Mouse (Mus musculus): ENCODE results near the gene Spg7. TPM values are rescaled to one million over a fixed set of nuclear protein-coding genes. Genes with fewer than 3 reads are reported as not detected.
A peak's percentile ranks its signal among the peaks of the same experiment; 100 is the strongest.
"Not testable (repeated sequence)": the region's sequence is repeated elsewhere in the genome, so short reads cannot be mapped to it uniquely, and the experiment has no call there.

Spg7 gene
- polyA plus RNA-seq, 1 experiment: 113 TPM

- no peak for DNase-seq (ENCODE audit: low read depth)
Measured at GRCm38 (mm10) chr8:123041008-123041773, 21.6 kb upstream of the Spg7 start.

DNA sequence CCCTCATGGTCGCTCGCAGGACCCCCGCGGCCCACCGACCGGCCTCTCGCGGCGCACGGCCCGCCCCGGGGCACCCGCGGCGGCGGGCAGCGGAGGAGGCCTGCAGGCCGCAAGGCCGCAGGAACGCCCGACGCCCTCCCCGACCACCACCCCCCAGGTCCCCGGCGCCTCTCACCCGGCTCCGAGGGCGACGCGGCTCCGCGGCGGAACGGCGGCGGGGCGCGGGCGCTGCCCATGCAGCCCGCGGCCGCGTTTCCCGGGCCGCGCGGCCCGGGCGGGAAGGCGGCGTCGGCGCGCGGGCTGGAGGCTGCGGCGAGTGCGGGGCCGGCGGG, 21.0 kb upstream of the Spg7 start:
- no peak for DNase-seq (ENCODE audit: low read depth)

DNA sequence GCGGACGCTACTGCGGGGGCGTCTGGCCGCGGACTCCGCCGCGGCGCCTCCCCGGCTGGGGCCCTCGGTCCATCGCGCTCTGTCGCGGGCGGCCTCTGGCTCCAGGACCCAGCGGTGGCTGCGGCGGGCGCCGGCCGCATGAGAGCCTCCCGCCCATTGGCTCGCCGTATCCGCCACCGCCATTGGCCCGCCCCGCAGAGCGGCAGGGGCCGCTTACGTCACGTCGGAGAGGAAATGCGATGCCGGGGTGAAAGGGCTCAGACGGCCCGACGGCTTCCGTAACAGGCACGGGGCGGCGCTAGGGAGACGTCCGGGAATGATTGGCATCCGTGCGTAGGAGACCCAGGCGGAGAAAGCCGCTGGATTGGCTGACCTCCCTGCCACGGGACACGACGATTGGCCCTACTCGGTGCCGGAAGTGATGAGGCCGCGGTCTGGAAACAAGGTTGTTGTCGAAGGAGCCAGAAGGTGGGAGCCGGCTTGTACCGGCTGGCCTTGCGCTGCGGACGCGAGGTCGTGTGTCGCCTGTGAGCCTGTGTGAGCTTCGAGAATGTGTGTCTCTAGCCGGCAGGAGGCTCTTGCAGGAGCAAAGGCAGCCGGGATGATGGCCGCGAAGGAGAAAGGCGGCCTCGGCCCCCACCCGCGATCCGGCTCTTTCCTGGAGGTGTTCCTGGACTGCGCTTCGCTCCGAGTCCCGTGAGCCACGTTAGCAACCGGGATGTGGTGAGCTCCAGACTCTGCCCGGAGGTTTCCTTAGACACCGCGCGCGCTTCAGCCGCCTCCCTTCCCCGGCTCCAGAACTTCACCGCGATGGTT, 20.4 kb upstream of the Spg7 start, which contains the start of gene Ankrd11:
Gene Ankrd11 (minus strand): TSS at position 120 of the 816 bp plus-strand sequence.
- peak; percentile 83 for DNase-seq (ENCODE audit: low read depth)

DNA sequence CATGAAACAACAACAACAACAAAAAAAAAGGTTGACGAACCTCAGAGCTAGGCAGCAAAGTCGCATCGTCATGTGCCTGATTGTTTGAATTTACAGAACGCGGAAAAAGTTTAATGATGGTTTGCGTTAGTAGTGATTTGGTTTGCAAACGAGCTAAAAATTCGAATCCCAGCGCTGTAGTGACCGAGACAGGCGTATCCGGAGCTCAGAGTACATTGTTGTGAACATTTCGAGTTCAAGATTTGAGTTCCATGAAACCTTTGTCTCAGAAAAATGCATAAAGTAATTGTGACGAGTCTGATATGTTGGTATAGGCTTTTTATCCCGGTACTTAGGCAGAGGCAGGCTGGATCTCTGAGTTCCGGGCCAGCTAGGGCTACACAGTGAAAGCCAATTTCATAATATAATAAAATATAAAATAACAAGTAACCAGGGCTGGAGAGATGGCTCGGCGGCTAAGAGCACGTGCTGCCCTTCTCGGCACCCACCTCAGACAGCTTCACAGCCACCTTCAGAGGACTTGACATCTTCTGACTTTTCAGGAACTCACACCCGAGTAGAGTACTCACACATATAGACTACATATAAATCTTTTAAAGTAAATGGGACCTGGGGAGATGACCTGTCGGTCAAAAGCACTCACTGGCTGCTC, 19.6 kb upstream of the Spg7 start:
- DNase-seq (ENCODE audit: low read depth): no peak

- DNase-seq (ENCODE audit: low read depth): no peak
Measured at GRCm38 (mm10) chr8:123043941-123044340, 18.8 kb upstream of the Spg7 start.

DNA sequence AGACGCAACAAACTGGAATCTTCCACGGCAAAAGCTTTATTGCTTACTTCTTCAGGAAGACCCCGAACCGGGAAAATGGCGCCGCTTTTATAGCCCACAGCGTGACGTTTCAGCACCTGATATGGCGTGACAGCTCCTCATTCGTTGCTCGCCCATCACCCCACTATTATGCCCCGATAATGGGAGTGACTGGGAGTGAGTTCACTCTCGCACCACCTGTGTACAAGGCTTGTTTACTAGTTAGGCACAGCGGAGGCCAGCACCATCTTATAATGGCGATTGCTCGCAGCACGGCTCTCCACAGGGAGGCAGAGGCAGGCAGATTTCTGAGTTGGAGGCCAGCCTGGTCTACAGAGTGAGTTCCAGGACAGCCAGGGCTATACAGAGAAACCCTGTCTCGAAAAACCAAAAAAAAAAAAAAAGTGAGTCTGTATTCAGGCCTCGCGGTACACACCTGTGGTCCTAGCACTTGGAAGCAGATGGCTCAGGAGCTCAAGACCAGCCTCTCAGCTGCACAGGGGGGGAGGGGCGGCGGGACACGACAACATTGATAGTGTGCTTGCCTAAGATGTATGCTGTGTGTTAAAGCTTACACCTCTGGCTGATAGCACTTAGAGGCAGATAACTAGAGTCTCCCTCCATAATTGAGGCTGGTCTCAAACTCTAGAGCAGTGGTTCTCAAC, 17.9 kb upstream of the Spg7 start:
- DNase-seq (ENCODE audit: low read depth): not testable (repeated sequence)

DNA sequence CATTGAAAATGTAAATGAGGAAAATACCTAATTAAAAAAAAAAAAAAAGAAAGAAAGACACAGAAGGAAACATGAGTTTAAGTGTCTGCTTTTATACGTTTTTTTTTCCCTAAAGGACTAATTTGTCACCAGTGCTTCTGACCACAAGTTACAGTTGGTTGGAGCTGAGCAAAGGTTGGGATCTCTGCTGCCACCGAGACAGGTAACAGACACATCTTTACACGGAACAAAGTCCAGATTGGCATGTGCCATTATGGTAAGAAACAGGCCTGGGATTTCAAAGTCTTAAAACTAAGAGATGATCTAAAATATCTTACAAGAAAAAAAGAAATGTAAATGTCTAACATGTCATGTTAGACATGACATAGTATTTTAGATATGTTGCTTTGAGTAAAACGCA, 16.0 kb upstream of the Spg7 start:
- DNase-seq (ENCODE audit: low read depth): no peak

DNA sequence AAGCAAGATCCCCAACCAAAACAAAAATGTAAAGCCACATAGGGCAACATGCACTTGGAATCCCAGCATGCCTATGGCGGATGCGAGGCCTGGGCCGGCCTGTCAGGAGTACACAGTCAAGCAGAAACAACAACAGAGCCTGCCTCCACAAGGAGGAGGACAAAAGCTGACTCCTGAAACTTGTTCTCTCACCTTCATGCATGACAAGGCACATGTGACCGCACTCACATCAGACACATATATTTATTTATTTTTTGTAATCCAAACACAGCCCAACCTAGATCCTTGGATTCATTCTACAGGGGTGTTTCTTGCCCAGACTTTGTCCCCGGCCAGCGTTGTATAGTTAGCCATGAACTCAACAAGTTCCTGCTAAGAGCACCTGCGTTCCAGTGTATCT, 14.9 kb upstream of the Spg7 start:
- DNase-seq (ENCODE audit: low read depth): no peak

DNA sequence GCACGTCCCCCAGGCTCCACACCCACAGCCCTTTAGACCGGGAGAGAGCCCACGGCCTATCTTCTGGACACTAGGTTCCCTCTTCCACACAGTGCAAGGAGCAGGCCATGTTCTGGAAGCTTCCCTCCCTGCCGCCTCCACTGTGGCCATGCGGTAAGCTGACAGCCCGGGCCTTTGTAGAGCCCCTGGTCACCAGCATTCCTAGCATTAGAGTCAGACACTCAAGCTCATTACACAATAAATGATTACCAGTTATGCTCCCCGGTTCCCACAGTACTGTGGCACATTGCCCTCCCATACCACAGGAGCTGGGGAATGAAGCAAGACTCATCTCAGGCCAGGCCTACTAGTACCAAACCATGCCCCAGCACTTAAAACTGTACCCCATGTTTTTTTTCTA, 14.3 kb upstream of the Spg7 start:
- no peak for DNase-seq (ENCODE audit: low read depth)

DNA sequence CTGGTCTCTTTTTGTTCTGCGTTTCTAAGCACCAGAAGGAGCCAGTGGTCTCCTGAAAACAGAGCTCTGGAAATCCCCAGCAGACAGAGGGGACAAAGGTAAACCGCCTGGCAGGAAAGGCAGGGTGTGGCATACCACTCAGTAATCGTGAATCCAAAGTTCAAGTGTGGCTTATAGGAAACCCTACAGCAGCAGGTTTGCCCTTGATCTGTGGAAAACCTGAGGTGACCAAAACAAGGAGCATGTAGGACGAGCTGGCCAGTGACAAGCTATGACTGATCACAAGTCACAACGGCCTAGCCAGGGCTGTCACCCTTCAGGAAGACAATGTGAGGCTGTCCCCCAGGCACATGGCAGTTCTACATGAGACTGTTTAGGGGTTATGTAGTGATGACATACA, 11.3 kb upstream of the Spg7 start:
- DNase-seq (ENCODE audit: low read depth): no peak

- DNase-seq (ENCODE audit: low read depth): no peak
Measured at GRCm38 (mm10) chr8:123064072-123064471, 1.3 kb downstream of the Spg7 start.

DNA sequence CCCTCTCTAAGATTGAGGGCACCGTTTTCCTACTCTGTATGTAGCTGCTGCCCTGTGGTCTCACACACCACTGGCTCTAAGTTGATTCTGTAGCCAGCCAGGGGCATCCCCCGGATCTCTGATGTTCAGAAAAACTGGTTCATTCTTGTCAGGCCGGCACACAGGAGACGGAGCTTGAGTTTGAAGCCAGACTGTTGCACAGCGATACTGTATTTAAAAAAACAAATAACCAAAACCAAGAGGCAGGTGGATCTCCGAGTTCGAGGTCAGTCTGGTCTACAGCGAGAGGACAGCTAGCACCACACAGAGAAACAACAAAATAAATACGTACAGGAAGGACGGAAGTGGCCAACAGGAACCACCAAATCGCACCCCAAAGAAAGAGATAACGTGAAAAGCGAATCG, 2.1 kb downstream of the Spg7 start:
- no peak for DNase-seq (ENCODE audit: low read depth)

DNA sequence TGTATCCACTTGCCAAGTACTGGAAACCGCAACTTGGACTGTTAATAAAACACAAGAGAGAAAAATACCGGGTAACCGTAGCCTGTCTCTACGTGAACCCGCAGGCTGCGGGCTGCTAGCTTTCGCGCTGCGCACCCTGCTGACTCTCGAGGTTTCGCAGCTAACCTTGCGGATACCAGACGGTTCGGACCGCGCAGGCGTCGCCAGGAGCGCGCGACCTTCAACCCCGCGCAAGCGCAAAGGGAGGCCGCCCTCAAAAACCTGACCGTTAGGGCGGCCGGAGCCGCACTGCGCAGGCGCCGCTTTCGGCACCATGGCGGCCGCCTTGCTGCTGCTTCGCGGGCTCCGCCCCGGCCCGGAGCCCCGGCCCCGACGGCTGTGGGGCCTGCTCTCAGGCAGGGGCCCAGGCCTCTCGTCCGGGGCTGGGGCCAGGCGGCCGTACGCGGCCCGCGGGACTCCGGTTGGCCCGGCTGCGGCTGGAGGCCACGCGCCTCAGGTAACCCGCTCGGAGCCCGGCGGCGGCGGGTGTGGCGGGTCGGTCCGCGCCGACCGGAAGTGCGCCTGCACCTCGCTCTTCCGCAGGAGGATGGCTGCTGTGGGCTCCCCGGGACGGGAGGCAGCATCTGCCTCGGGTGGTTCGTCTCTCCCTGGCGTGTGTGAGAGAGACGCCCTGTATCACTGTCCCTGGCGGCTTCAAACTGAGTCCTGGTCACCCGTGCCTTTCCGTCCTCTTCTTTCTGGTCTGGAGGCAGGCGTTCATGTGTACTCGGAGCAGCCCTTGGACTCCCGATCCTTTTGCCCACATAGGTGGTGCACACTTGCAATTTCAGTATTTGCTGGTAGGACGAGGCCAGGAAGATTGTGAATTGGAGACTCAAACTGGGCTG, 2.7 kb downstream of the Spg7 start:
- no peak for DNase-seq (ENCODE audit: low read depth)

- DNase-seq (ENCODE audit: low read depth): no peak
Measured at GRCm38 (mm10) chr8:123066101-123066683, 3.5 kb downstream of the Spg7 start.

- no peak for DNase-seq (ENCODE audit: low read depth)
Measured at GRCm38 (mm10) chr8:123071176-123071575, 8.4 kb downstream of the Spg7 start.

DNA sequence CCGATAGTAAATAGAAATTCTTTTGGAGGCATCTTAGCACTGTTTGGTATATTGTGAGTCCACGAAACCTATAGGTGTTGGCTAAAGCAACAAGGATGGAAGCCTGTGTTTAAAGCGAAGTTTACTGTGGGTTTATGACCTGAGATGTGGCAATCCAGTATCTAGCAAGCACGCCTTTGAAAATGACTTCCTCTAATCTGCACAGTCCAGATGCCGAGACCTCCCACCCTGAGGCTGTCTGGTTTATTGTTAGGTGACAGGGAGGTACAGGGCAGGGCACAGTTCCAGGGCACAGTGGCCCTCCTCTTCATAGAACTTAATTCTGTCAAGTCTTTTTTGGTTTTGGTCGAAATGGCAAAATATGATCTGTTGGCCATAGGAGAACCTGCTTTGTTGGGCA, 14.5 kb downstream of the Spg7 start:
- DNase-seq (ENCODE audit: low read depth): no peak

GRCm38 (mm10) chr8:123082993-123083392, 20.3 kb downstream of the Spg7 start:
- DNase-seq (ENCODE audit: low read depth): no peak

DNA sequence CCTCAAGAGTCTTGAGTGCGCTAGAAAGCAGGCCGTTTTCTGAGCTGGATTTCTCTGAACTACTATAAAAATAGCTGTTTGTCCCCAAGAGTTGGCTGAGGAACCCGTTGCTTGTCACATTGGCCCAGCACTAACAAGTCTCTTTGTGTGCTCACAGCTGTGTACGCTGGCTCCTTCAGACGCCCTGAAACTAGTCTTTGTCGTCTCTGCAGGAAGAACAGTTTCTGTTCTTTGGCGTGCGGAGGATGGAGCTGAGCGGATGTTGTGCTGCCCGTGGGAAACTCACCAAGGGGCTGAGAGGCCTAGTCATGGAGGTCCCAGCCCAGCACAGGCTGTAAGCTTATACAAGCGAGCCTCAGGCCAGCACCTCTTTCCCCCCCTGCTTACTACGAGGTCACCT, 20.9 kb downstream of the Spg7 start:
- DNase-seq (ENCODE audit: low read depth): no peak

DNA sequence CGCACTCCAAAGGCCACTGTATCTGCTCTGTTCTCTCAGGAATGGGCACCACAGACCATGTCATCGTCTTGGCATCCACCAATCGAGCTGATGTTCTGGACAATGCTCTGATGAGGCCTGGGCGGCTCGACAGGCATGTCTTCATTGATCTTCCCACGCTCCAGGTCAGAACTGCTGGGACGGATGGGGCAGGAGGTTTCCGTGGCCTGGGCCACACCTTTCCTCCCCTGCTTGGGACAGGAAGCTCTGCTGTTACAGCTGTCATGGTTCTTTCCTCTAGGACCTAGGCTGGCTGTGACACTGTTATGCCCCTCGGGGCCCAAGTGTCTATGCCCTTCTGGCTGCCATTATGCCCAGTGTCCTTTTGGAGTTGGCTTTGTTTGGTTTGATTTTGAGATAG, 24.5 kb downstream of the Spg7 start:
- DNase-seq (ENCODE audit: low read depth): no peak

DNA sequence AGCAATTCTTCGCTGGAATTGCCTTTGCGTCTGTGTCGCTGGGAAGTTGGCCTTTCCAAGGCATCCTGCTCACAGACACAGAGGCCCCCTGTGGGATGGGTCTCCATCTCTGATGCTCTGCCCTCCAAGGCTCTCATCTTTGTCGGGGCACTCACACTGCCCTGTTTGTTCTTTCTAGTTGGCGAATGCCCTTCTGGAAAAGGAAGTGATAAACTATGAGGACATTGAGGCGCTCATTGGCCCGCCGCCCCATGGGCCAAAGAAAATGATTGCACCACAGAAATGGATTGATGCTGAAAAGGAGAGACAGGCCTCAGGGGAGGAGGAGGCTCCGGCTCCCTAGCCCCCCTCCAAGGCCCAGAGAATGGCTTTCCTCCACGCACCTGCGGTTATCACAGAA, 34.5 kb downstream of the Spg7 start:
- DNase-seq (ENCODE audit: low read depth): no peak
